Mouse (Mus musculus) erythroblast, embryonic 14.5 days (primary cell): Measurements from ENCODE around the gene Lrig1.

Experiments used
- GATA1 ChIP-seq: IDR thresholded peaks from 2 replicates; pipeline ENCODE4 v1.6.1; 2012; ENCODE audit warnings: low read length, inconsistent platforms, mixed read lengths
- TAL1 ChIP-seq: IDR thresholded peaks from 3 replicates; pipeline ENCODE4 v1.6.1; 2012; ENCODE audit warnings: low read length, inconsistent platforms, mixed read lengths

- TF ChIP-seq GATA1, result no peak
- no peak for TF ChIP-seq TAL1
These were observed 59.7 kb downstream of the Lrig1 start for GRCm38 (mm10) chr6:94640297-94640696.
